Mouse (Mus musculus) urinary bladder, postnatal 36 days (tissue): ENCODE measurements around the gene Gm4724.
"Not testable (repeated sequence)": the region's sequence is repeated elsewhere in the genome, so short reads cannot be mapped to it uniquely, and the experiment has no call there.

ENCODE experiments used
- DNase-seq, 2 experiments: peaks; one replicate each; pipeline ENCODE4 v3.0.0; 2022; ENCODE audit warnings: low spot score in 2 of 2, mixed read lengths in 1 of 2

Gene Gm4724

GRCm38 (mm10) chr2:175435707-175436106, at the start of gene Gm4724:
Gm4724 (minus strand) TSS chr2:175435807.
- not testable (repeated sequence) for DNase-seq

- DNase-seq = not testable (repeated sequence)
Observed at GRCm38 (mm10) chr2:175469685-175470084, 34.1 kb upstream of the Gm4724 start, which contains the start of gene Zfp965. Zfp965 (plus strand) TSS chr2:175469985.
